Comparison of ENCODE assay signal across 15 mouse cellular contexts in the genomic region with DNA sequence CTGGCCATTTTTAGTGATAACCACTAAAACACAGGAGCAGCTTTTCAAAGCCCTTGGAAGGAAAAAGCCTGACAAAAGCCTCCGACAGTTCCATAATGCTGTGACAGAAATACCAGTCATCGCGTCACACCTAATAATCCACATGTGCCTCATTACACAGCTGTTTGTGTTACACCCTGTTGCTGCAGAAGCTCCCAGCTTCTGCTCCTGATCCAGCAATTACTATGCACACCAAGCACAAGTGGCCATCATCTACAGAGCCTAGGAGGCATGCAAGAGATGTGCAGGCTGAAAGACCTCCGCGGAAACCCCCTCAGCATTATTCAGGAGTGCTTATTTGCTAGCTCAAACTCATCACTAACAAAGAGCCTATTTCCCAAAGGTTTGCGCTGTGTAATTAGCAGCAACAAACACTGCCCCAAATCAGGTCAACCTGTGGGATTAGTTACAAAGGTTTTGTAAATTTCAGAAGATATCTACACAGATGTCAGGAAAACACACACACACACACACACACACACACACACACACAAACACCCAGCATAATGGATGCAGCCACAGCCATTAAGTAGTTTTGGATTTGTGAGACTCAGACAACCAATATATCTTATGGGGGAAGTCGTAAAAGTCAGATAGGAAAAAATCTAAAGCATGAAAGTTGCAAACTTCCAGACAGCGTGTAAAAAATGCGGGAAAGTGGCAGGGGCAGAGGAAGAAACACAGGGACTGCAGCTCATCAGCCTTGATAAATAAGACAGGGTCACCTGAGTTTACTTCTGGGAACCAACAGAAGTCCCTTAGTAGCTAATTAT.
DNase-seq lines count a peak whose midpoint lies in the region; ATAC-seq and TF ChIP-seq lines count a peak whose summit lies in the region.
"Had no signal": no experiment of that assay in that cellular context is flagged by ENCODE, and none has a peak within 500 bp of the region (broad histone marks: within the 10 kb centered on the region; RNA-seq: fewer than 3 reads in every experiment).

No protein-coding gene starts in this region.

- H3K4me2 ChIP-seq in hindbrain, embryonic 14.5 days (replicated peaks), result no peak overlapping the region
- no peak overlapping the region for H3K4me2 ChIP-seq in midbrain, embryonic 11.5 days
- H3K4me2 ChIP-seq in hindbrain, postnatal 0 days (ENCODE audit: low read depth, low read length), result no peak overlapping the region
- 0 out of 2 replicates have a peak overlapping the region, but pooled peaks have one; percentile 8 for H3K4me2 ChIP-seq in midbrain, embryonic 16.5 days (ENCODE audit: low read length)
- H3K4me2 ChIP-seq: intestine, embryonic 15.5 days; stomach, embryonic 15.5 days had no signal

- no peak overlapping the region for H3K4me3 ChIP-seq in hindbrain, embryonic 14.5 days (replicated peaks; ENCODE audit: low read length)
- H3K4me3 ChIP-seq in hindbrain, embryonic 10.5 days, result no peak overlapping the region
- no peak overlapping the region for H3K4me3 ChIP-seq in midbrain, embryonic 11.5 days (ENCODE audit: low read depth, low read length)
- no peak overlapping the region for H3K4me3 ChIP-seq in midbrain, embryonic 10.5 days
- H3K4me3 ChIP-seq in hindbrain, postnatal 0 days (ENCODE audit: low read length), result no peak overlapping the region
- H3K4me3 ChIP-seq in midbrain, embryonic 16.5 days (ENCODE audit: low read depth, low read length), result no peak overlapping the region
- H3K4me3 ChIP-seq: intestine, embryonic 15.5 days; stomach, embryonic 15.5 days had no signal

- no peaks in the 10 kb centered on the region for H3K36me3 ChIP-seq in hindbrain, embryonic 14.5 days (replicated peaks; ENCODE audit: control insufficient read depth, insufficient read depth)
- peaks cover 3% of the 10 kb centered on the region; the same call in 1 of the 2 replicates for H3K36me3 ChIP-seq in hindbrain, embryonic 10.5 days
- no peaks in the 10 kb centered on the region for H3K36me3 ChIP-seq in midbrain, embryonic 11.5 days (ENCODE audit: control insufficient read depth, insufficient read depth, low read length)
- H3K36me3 ChIP-seq in midbrain, embryonic 10.5 days, result 0 out of 2 replicates have a peak, but pooled peaks cover 2% of the 10 kb centered on the region
- H3K36me3 ChIP-seq in hindbrain, postnatal 0 days (ENCODE audit: insufficient read depth, low read length), result no peaks in the 10 kb centered on the region
- no peaks in the 10 kb centered on the region for H3K36me3 ChIP-seq in midbrain, embryonic 16.5 days (ENCODE audit: control insufficient read depth, insufficient read depth, low read length)
- H3K36me3 ChIP-seq: intestine, embryonic 15.5 days; stomach, embryonic 15.5 days had no signal

- H3K27me3 ChIP-seq in hindbrain, embryonic 14.5 days (ENCODE audit: control insufficient read depth, insufficient read depth, low read length), result no peaks in the 10 kb centered on the region
- H3K27me3 ChIP-seq in hindbrain, embryonic 10.5 days (ENCODE audit: insufficient read depth, poor library complexity, severe bottlenecking), result no peaks in the 10 kb centered on the region
- H3K27me3 ChIP-seq in midbrain, embryonic 11.5 days (ENCODE audit: control insufficient read depth, insufficient read depth, low read length), result no peaks in the 10 kb centered on the region
- no peaks in the 10 kb centered on the region for H3K27me3 ChIP-seq in midbrain, embryonic 10.5 days (ENCODE audit: low read depth, poor library complexity, severe bottlenecking)
- no peaks in the 10 kb centered on the region for H3K27me3 ChIP-seq in hindbrain, postnatal 0 days (ENCODE audit: insufficient read depth, low read length)
- no peaks in the 10 kb centered on the region for H3K27me3 ChIP-seq in midbrain, embryonic 16.5 days (ENCODE audit: control insufficient read depth, insufficient read depth, low read depth, low read length)
- H3K27me3 ChIP-seq: intestine, embryonic 15.5 days; stomach, embryonic 15.5 days had no signal

- peak; percentile 69; the same call in 1 of the 2 replicates for ATAC-seq in hindbrain, embryonic 14.5 days (ENCODE audit: low FRiP score)
- peak; percentile 27; the same call in 1 of the 2 replicates for ATAC-seq in midbrain, embryonic 11.5 days (ENCODE audit: low FRiP score)
- ATAC-seq in hindbrain, postnatal 0 days, result peak; percentile 61; the same call in 1 of the 2 replicates
- 0 out of 2 replicates have a peak, but pooled peaks have one; percentile 37 for ATAC-seq in midbrain, embryonic 16.5 days
- ATAC-seq: intestine, embryonic 15.5 days had no signal

- no peak for TF ChIP-seq CTCF in hindbrain, postnatal 0 days (IDR thresholded peaks at IDR 0.05; ENCODE audit: low read depth)

- 52% methylated on average over 9 of the region's 9 CpGs for whole genome bisulfite sequencing in hindbrain, embryonic 14.5 days
- 58% methylated on average over 9 of the region's 9 CpGs for WGBS in hindbrain, embryonic 10.5 days
- 60% methylated on average over 9 of the region's 9 CpGs for WGBS in midbrain, embryonic 11.5 days
- 67% methylated on average over 9 of the region's 9 CpGs for WGBS in midbrain, embryonic 10.5 days
- 63% methylated on average over 9 of the region's 9 CpGs for WGBS in hindbrain, postnatal 0 days
- WGBS in midbrain, embryonic 16.5 days, result 43% methylated on average over 9 of the region's 9 CpGs

- no peak for DNase-seq in hindbrain, embryonic 14.5 days (ENCODE audit: low spot score)
- no peak for DNase-seq in hindbrain, embryonic 10.5 days (ENCODE audit: low spot score)
- peak; percentile 88 for DNase-seq in midbrain, embryonic 11.5 days (ENCODE audit: low spot score, missing footprints)
- DNase-seq in midbrain, embryonic 10.5 days (ENCODE audit: low spot score), result no peak
- DNase-seq in hindbrain, postnatal 0 days (ENCODE audit: low spot score), result peak; percentile 12
- no peak for DNase-seq in testis, postnatal 10 days (ENCODE audit: low spot score)
- DNase-seq in ovary, postnatal 14 days (ENCODE audit: low spot score), result no peak
- DNase-seq: adrenal gland, postnatal 14 days; cerebellum, postnatal 25 days; heart, adult 18-20 months; lung, adult 18-20 months; thymus, postnatal 25 days had no signal

- H3K4me1 ChIP-seq in hindbrain, embryonic 14.5 days (replicated peaks; ENCODE audit: control insufficient read depth, insufficient read depth, low read length), result peaks cover 10% of the 10 kb centered on the region; the same call in 1 of the 2 replicates
- peaks cover 36% of the 10 kb centered on the region for H3K4me1 ChIP-seq in hindbrain, embryonic 10.5 days (replicated peaks)
- H3K4me1 ChIP-seq in midbrain, embryonic 11.5 days (ENCODE audit: control insufficient read depth, insufficient read depth, low read length), result peaks cover 14% of the 10 kb centered on the region
- peaks cover 51% of the 10 kb centered on the region for H3K4me1 ChIP-seq in midbrain, embryonic 10.5 days
- H3K4me1 ChIP-seq in hindbrain, postnatal 0 days (ENCODE audit: insufficient read depth, low read length), result peaks cover 6% of the 10 kb centered on the region; the same call in 1 of the 2 replicates
- peaks cover 19% of the 10 kb centered on the region for H3K4me1 ChIP-seq in midbrain, embryonic 16.5 days (ENCODE audit: control insufficient read depth, insufficient read depth, low read length)
- H3K4me1 ChIP-seq: stomach, embryonic 15.5 days had no signal

- H3K27ac ChIP-seq in hindbrain, embryonic 14.5 days, result no peak overlapping the region
- H3K27ac ChIP-seq in hindbrain, embryonic 10.5 days, result no peak overlapping the region
- no peak overlapping the region for H3K27ac ChIP-seq in midbrain, embryonic 11.5 days (ENCODE audit: low read depth, low read length)
- no peak overlapping the region; the same call in 1 of the 2 replicates for H3K27ac ChIP-seq in midbrain, embryonic 10.5 days (replicated peaks)
- no peak overlapping the region for H3K27ac ChIP-seq in hindbrain, postnatal 0 days
- no peak overlapping the region for H3K27ac ChIP-seq in midbrain, embryonic 16.5 days (ENCODE audit: low read length)
- H3K27ac ChIP-seq: intestine, embryonic 15.5 days; stomach, embryonic 15.5 days had no signal

- no peak overlapping the region for H3K9ac ChIP-seq in hindbrain, embryonic 14.5 days
- H3K9ac ChIP-seq in midbrain, embryonic 11.5 days (ENCODE audit: low read length), result no peak overlapping the region
- no peak overlapping the region for H3K9ac ChIP-seq in hindbrain, postnatal 0 days (replicated peaks; ENCODE audit: low read length)
- no peak overlapping the region for H3K9ac ChIP-seq in midbrain, embryonic 16.5 days (ENCODE audit: low read depth, low read length)
- H3K9ac ChIP-seq: intestine, embryonic 15.5 days; stomach, embryonic 15.5 days had no signal

- no peaks in the 10 kb centered on the region for H3K9me3 ChIP-seq in hindbrain, embryonic 14.5 days (ENCODE audit: control insufficient read depth, low read length)
- H3K9me3 ChIP-seq in hindbrain, embryonic 10.5 days, result no peaks in the 10 kb centered on the region
- H3K9me3 ChIP-seq in midbrain, embryonic 11.5 days (ENCODE audit: control insufficient read depth, low read length), result no peaks in the 10 kb centered on the region
- H3K9me3 ChIP-seq in midbrain, embryonic 10.5 days (replicated peaks), result no peaks in the 10 kb centered on the region
- H3K9me3 ChIP-seq in hindbrain, postnatal 0 days (ENCODE audit: low read length), result no peaks in the 10 kb centered on the region
- no peaks in the 10 kb centered on the region for H3K9me3 ChIP-seq in midbrain, embryonic 16.5 days (replicated peaks; ENCODE audit: control insufficient read depth, low read length, poor library complexity, severe bottlenecking)
- H3K9me3 ChIP-seq: intestine, embryonic 15.5 days; stomach, embryonic 15.5 days had no signal

Comparison
In these comparisons a context has a peak if more than half of its experiments do, and no peak if none do; other contexts are left out.
1. DNase-seq: peak in midbrain, embryonic 11.5 days (single experiment) and hindbrain, postnatal 0 days (single experiment); none in hindbrain, embryonic 14.5 days (single experiment), hindbrain, embryonic 10.5 days (single experiment), midbrain, embryonic 10.5 days (single experiment), testis, postnatal 10 days (single experiment) and ovary, postnatal 14 days (single experiment).
2. Peak in every context shown above with its lines, with median percentiles within 50 percentile points of each other: ATAC-seq.